In the genomic region with DNA sequence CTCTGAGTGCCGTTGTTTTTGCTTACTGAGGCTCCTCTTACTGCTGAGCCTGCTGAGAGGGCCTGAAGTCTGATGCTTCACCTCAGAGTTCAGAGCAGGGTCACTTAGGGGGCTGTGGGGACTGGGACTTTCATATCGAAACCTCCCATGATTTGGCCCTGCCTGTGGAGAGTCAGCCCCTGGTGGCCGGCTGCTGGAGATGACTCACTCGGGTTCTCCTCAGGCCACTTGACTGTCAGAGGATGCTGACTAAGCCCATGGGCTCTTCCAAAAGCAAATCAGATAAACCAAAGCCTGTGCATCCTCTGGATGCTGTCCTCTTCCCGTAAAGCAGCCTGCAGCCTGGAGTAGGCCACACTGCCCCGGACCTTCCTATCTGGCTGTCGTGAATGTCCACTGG, we compare ENCODE assay signal across 9 mouse cellular contexts. TPM values are rescaled to one million over a fixed set of nuclear protein-coding genes. Genes with fewer than 3 reads are reported as not detected.
DNase-seq lines count a peak whose midpoint lies in the region; ATAC-seq and TF ChIP-seq lines count a peak whose summit lies in the region.
"Had no signal": no experiment of that assay in that cellular context is flagged by ENCODE, and none has a peak within 500 bp of the region (broad histone marks: within the 10 kb centered on the region; RNA-seq: fewer than 3 reads in every experiment).

No protein-coding gene starts in this region.

- peak overlapping the region; percentile 80 for H3K27ac ChIP-seq in limb, embryonic 15.5 days
- no peak overlapping the region for H3K27ac ChIP-seq in hindbrain, embryonic 10.5 days
- H3K27ac ChIP-seq: liver, embryonic 12.5 days had no signal

- POLR2A ChIA-PET in Patski (lab: Charles Lee), result interaction anchor here (0.6 to 1.8 kb wide), 2 partner anchors 12 to 31 kb away, joined by 3 to 8 read pairs; no protein-coding TSS in a partner anchor

- peak; percentile 62 for ATAC-seq in Patski
- no peak for ATAC-seq in limb, embryonic 15.5 days (ENCODE audit: insufficient number of reproducible peaks, low FRiP score, low TSS enrichment, low read depth)
- ATAC-seq in CD4-positive, CD25-positive, alpha-beta regulatory T cell, adult 4 months, result no peak
- ATAC-seq in activated CD4-positive, CD25-positive, alpha-beta regulatory T cell, adult 4 months, result no peak
- ATAC-seq: liver, embryonic 12.5 days had no signal

- 60% methylated on average over 7 of the region's 7 CpGs for WGBS in limb, embryonic 15.5 days
- WGBS in hindbrain, embryonic 10.5 days, result 71% methylated on average over 7 of the region's 7 CpGs

- H3K27me3 ChIP-seq in Patski, result no peaks in the 10 kb centered on the region
- no peaks in the 10 kb centered on the region for H3K27me3 ChIP-seq in limb, embryonic 15.5 days
- no peaks in the 10 kb centered on the region for H3K27me3 ChIP-seq in hindbrain, embryonic 10.5 days (ENCODE audit: insufficient read depth, poor library complexity, severe bottlenecking)
- H3K27me3 ChIP-seq: liver, embryonic 12.5 days had no signal

- H3K4me3 ChIP-seq in limb, embryonic 15.5 days, result no peak overlapping the region
- H3K4me3 ChIP-seq in hindbrain, embryonic 10.5 days, result no peak overlapping the region
- H3K4me3 ChIP-seq: liver, embryonic 12.5 days had no signal

- no peak for TF ChIP-seq CTCF in Patski (IDR thresholded peaks at IDR 0.05)

- CTCF ChIA-PET in Patski (lab: Charles Lee), result interaction anchor here (1.8 kb wide), 1 partner anchor 195 kb away, joined by 3 read pairs; the partner anchor contains the start of gene Btbd16

- H3K4me1 ChIP-seq in limb, embryonic 15.5 days, result peaks cover 75% of the 10 kb centered on the region
- peaks cover 26% of the 10 kb centered on the region for H3K4me1 ChIP-seq in hindbrain, embryonic 10.5 days (replicated peaks)

- H3K9me3 ChIP-seq in limb, embryonic 15.5 days, result no peaks in the 10 kb centered on the region
- no peaks in the 10 kb centered on the region for H3K9me3 ChIP-seq in hindbrain, embryonic 10.5 days
- H3K9me3 ChIP-seq: liver, embryonic 12.5 days had no signal

- in situ Hi-C loops in Patski (cut with MboI; ENCODE audit: low pct_unique_long_range_greater_than_20kb), result no loop called here

- peak; percentile 32 to 49 for DNase-seq in kidney, postnatal 4 days
- no peak for DNase-seq in kidney, postnatal 25 days
- DNase-seq in Patski (ENCODE audit: low read depth, low spot score), result no peak
- DNase-seq in gastrocnemius, postnatal 10 days, result peak; percentile 54
- no peak for DNase-seq in hindbrain, embryonic 10.5 days (ENCODE audit: low spot score)

- H3K9ac ChIP-seq in limb, embryonic 15.5 days, result no peak overlapping the region
- H3K9ac ChIP-seq: liver, embryonic 12.5 days had no signal

- H3K36me3 ChIP-seq in limb, embryonic 15.5 days, result peaks cover 4% of the 10 kb centered on the region; the same call in 1 of the 2 replicates
- H3K36me3 ChIP-seq in hindbrain, embryonic 10.5 days, result no peaks in the 10 kb centered on the region
- H3K36me3 ChIP-seq: liver, embryonic 12.5 days had no signal

- H3K4me2 ChIP-seq in limb, embryonic 15.5 days, result no peak overlapping the region
- H3K4me2 ChIP-seq: liver, embryonic 12.5 days had no signal

RNA-seq across cellular contexts. Expression of gene Htra1, which starts 32.6 kb away (rescaled TPM):
- polyA plus RNA-seq in Patski (2021), result 170 TPM
- 100 to 1,000 TPM in 1 of 2 experiments, 10 to 100 TPM in 1; 93.5 to 103 TPM for total RNA-seq in gastrocnemius, postnatal 10 days (2021)
- polyA plus RNA-seq in limb, embryonic 15.5 days (2015; fragmentation: Nextera tagmentation; extraction: Ambion mirVana), result 317 and 324 TPM in 2 replicates
- not detected for polyA plus RNA-seq in CD4-positive, CD25-positive, alpha-beta regulatory T cell, adult 4 months (2017; shearing (Covaris generic))
- under 1 TPM in 1 of 2 experiments, not detected in 1; 0.21 TPM for polyA plus RNA-seq in activated CD4-positive, CD25-positive, alpha-beta regulatory T cell, adult 4 months (2017; shearing (Covaris generic))
- 2.5 and 7.0 TPM in 2 replicates for polyA plus RNA-seq in hindbrain, embryonic 10.5 days (2016; fragmentation: Nextera tagmentation; extraction: Ambion mirVana)

Comparison
In these comparisons a context has a peak if more than half of its experiments do, and no peak if none do; other contexts are left out.
1. DNase-seq: peak in kidney, postnatal 4 days (2 of 2) and gastrocnemius, postnatal 10 days (single experiment); none in kidney, postnatal 25 days (0 of 2), Patski (single experiment) and hindbrain, embryonic 10.5 days (single experiment).
2. RNA of gene Htra1, which starts 32.6 kb away (polyA plus RNA-seq): 317 to 324 TPM in limb, embryonic 15.5 days and 170 TPM in Patski (single experiment); 2.5 to 7.0 TPM in hindbrain, embryonic 10.5 days, 0.21 TPM in activated CD4-positive, CD25-positive, alpha-beta regulatory T cell, adult 4 months and not detected in CD4-positive, CD25-positive, alpha-beta regulatory T cell, adult 4 months; every median in the first group is over 10 times any median in the second.